11 mouse cellular contexts compared by ENCODE assay signal in the genomic region with DNA sequence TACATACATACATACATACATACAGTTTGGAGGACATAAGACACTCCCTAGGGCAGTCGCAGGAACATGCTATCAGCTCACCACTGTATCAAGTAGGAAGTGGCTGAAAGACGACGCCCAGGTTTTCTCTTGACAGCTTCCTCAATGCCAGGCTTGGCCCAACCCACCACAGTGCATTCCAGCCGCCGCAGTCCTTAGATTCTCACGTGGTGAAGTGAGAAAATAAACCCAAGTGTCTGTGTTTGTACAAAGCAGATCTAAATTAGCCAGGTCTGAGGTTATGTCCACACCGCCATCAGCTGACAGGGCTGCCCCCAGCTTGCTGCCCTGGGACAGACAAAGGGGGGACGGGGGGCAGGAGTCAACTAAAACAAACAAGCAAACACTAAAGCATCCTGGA.
DNase-seq lines count a peak whose midpoint lies in the region; ATAC-seq and TF ChIP-seq lines count a peak whose summit lies in the region.
"Had no signal": no experiment of that assay in that cellular context is flagged by ENCODE, and none has a peak within 500 bp of the region (broad histone marks: within the 10 kb centered on the region; RNA-seq: fewer than 3 reads in every experiment).

No protein-coding gene starts in this region.

- 56% methylated on average over 8 of the region's 8 CpGs for WGBS in midbrain, embryonic 11.5 days
- WGBS in midbrain, embryonic 15.5 days, result 70% methylated on average over 8 of the region's 8 CpGs
- 6% methylated on average over 8 of the region's 8 CpGs for WGBS in heart, embryonic 16.5 days
- WGBS in lung, adult 2 months, result 15% methylated on average over 8 of the region's 8 CpGs
- WGBS in stomach, postnatal 0 days, result 17% methylated on average over 8 of the region's 8 CpGs
- 67% methylated on average over 8 of the region's 8 CpGs for WGBS in forebrain, embryonic 15.5 days

- H3K4me1 ChIP-seq in midbrain, embryonic 11.5 days (ENCODE audit: control insufficient read depth, insufficient read depth, low read length), result no peaks in the 10 kb centered on the region
- no peaks in the 10 kb centered on the region for H3K4me1 ChIP-seq in midbrain, embryonic 15.5 days
- H3K4me1 ChIP-seq in heart, embryonic 16.5 days (ENCODE audit: control insufficient read depth, insufficient read depth, low read length), result peaks cover 11% of the 10 kb centered on the region
- no peaks in the 10 kb centered on the region for H3K4me1 ChIP-seq in lung, adult 2 months (ENCODE audit: control insufficient read depth, insufficient read depth, low read length)
- H3K4me1 ChIP-seq in stomach, postnatal 0 days (replicated peaks; ENCODE audit: control insufficient read depth, insufficient read depth), result no peaks in the 10 kb centered on the region
- H3K4me1 ChIP-seq in forebrain, embryonic 15.5 days, result no peaks in the 10 kb centered on the region

- H3K9me3 ChIP-seq in midbrain, embryonic 11.5 days (ENCODE audit: control insufficient read depth, low read length), result no peaks in the 10 kb centered on the region
- no peaks in the 10 kb centered on the region for H3K9me3 ChIP-seq in midbrain, embryonic 15.5 days
- no peaks in the 10 kb centered on the region for H3K9me3 ChIP-seq in heart, embryonic 16.5 days (replicated peaks; ENCODE audit: control insufficient read depth, low read length)
- H3K9me3 ChIP-seq in stomach, postnatal 0 days (ENCODE audit: control insufficient read depth, low read length), result no peaks in the 10 kb centered on the region
- H3K9me3 ChIP-seq in forebrain, embryonic 15.5 days, result no peaks in the 10 kb centered on the region

- no peaks in the 10 kb centered on the region for H3K27me3 ChIP-seq in midbrain, embryonic 11.5 days (ENCODE audit: control insufficient read depth, insufficient read depth, low read length)
- no peaks in the 10 kb centered on the region for H3K27me3 ChIP-seq in midbrain, embryonic 15.5 days (replicated peaks)
- H3K27me3 ChIP-seq in heart, embryonic 16.5 days (ENCODE audit: control insufficient read depth, insufficient read depth, low read length), result no peaks in the 10 kb centered on the region
- no peaks in the 10 kb centered on the region for H3K27me3 ChIP-seq in stomach, postnatal 0 days (ENCODE audit: control insufficient read depth, insufficient read depth, low read length)
- no peaks in the 10 kb centered on the region for H3K27me3 ChIP-seq in forebrain, embryonic 15.5 days
- H3K27me3 ChIP-seq: Patski had no signal

- no peak overlapping the region for H3K27ac ChIP-seq in midbrain, embryonic 11.5 days (ENCODE audit: low read depth, low read length)
- no peak overlapping the region for H3K27ac ChIP-seq in midbrain, embryonic 15.5 days
- H3K27ac ChIP-seq in heart, embryonic 16.5 days (ENCODE audit: low read length), result peak overlapping the region; percentile 17
- no peak overlapping the region for H3K27ac ChIP-seq in stomach, postnatal 0 days (replicated peaks)
- H3K27ac ChIP-seq in forebrain, embryonic 15.5 days (replicated peaks), result no peak overlapping the region

- no peaks in the 10 kb centered on the region for H3K36me3 ChIP-seq in midbrain, embryonic 11.5 days (ENCODE audit: control insufficient read depth, insufficient read depth, low read length)
- H3K36me3 ChIP-seq in midbrain, embryonic 15.5 days (replicated peaks), result no peaks in the 10 kb centered on the region
- no peaks in the 10 kb centered on the region for H3K36me3 ChIP-seq in heart, embryonic 16.5 days (ENCODE audit: control insufficient read depth, insufficient read depth)
- H3K36me3 ChIP-seq in stomach, postnatal 0 days (ENCODE audit: control insufficient read depth, insufficient read depth, low read length), result no peaks in the 10 kb centered on the region
- H3K36me3 ChIP-seq in forebrain, embryonic 15.5 days, result no peaks in the 10 kb centered on the region

- no peak overlapping the region for H3K4me3 ChIP-seq in midbrain, embryonic 11.5 days (ENCODE audit: low read depth, low read length)
- no peak overlapping the region for H3K4me3 ChIP-seq in midbrain, embryonic 15.5 days
- no peak overlapping the region for H3K4me3 ChIP-seq in heart, embryonic 16.5 days (ENCODE audit: low read length)
- H3K4me3 ChIP-seq in lung, adult 2 months (replicated peaks; ENCODE audit: extremely low read depth, low read depth, low read length), result no peak overlapping the region
- H3K4me3 ChIP-seq in stomach, postnatal 0 days (ENCODE audit: low read depth, low read length), result no peak overlapping the region
- H3K4me3 ChIP-seq in forebrain, embryonic 15.5 days, result no peak overlapping the region

- DNase-seq in midbrain, embryonic 11.5 days (ENCODE audit: low spot score, missing footprints), result no peak
- DNase-seq in lung, adult 2 months, result peak; percentile 12
- DNase-seq in stomach, postnatal 0 days (ENCODE audit: low spot score), result peak; percentile 78
- DNase-seq in MN1 (ENCODE audit: low spot score), result no peak
- DNase-seq in layer of hippocampus, adult 9-10 months (ENCODE audit: low spot score), result no peak
- DNase-seq: cerebellum, adult 11 months; thymus, adult 2 months had no signal

- no peak overlapping the region for H3K9ac ChIP-seq in midbrain, embryonic 11.5 days (ENCODE audit: low read length)
- no peak overlapping the region for H3K9ac ChIP-seq in midbrain, embryonic 15.5 days
- H3K9ac ChIP-seq in heart, embryonic 16.5 days (ENCODE audit: low read length), result no peak overlapping the region
- H3K9ac ChIP-seq in stomach, postnatal 0 days (ENCODE audit: low read length), result no peak overlapping the region
- no peak overlapping the region for H3K9ac ChIP-seq in forebrain, embryonic 15.5 days (replicated peaks)

- TF ChIP-seq POLR2A in lung, adult 2 months (IDR thresholded peaks at IDR 0.05; ENCODE audit: borderline replicate concordance, extremely low read depth, low read depth, low read length), result no peak

- peak; percentile 42; the same call in 1 of the 2 replicates for ATAC-seq in midbrain, embryonic 11.5 days (ENCODE audit: low FRiP score)
- no peak for ATAC-seq in midbrain, embryonic 15.5 days (replicated peaks)
- ATAC-seq in heart, embryonic 16.5 days (replicated peaks; ENCODE audit: extremely low read depth, insufficient read depth, low FRiP score), result peak; percentile 69; the same call in 1 of the 2 replicates
- peak; percentile 94 for ATAC-seq in stomach, postnatal 0 days (ENCODE audit: low FRiP score, low TSS enrichment)
- no peak for ATAC-seq in forebrain, embryonic 15.5 days (replicated peaks)
- ATAC-seq: Patski had no signal

- TF ChIP-seq EP300 in stomach, postnatal 0 days (optimal IDR thresholded peaks at IDR 0.05), result no peak

- H3K4me2 ChIP-seq in midbrain, embryonic 11.5 days, result no peak overlapping the region
- H3K4me2 ChIP-seq in midbrain, embryonic 15.5 days, result no peak overlapping the region
- peak overlapping the region; percentile 24; the same call in 1 of the 2 replicates for H3K4me2 ChIP-seq in heart, embryonic 16.5 days (ENCODE audit: low read depth, low read length)
- 0 out of 2 replicates have a peak overlapping the region, but pooled peaks have one; percentile 5 for H3K4me2 ChIP-seq in stomach, postnatal 0 days (replicated peaks; ENCODE audit: low read depth)
- no peak overlapping the region for H3K4me2 ChIP-seq in forebrain, embryonic 15.5 days (replicated peaks)

- no peak for TF ChIP-seq CTCF in lung, adult 2 months (IDR thresholded peaks at IDR 0.05; ENCODE audit: insufficient read depth, low read length)
- no peak for TF ChIP-seq CTCF in stomach, postnatal 0 days (IDR thresholded peaks at IDR 0.05; ENCODE audit: low read depth)

Comparison
In these comparisons a context has a peak if more than half of its experiments do, and no peak if none do; other contexts are left out.
1. ATAC-seq: peak in midbrain, embryonic 11.5 days (single experiment), heart, embryonic 16.5 days (single experiment) and stomach, postnatal 0 days (single experiment); none in midbrain, embryonic 15.5 days (single experiment) and forebrain, embryonic 15.5 days (single experiment).
2. DNase-seq: peak in lung, adult 2 months (single experiment) and stomach, postnatal 0 days (single experiment); none in midbrain, embryonic 11.5 days (single experiment), MN1 (single experiment) and layer of hippocampus, adult 9-10 months (single experiment).
3. H3K4me2 ChIP-seq: peak in heart, embryonic 16.5 days (single experiment) and stomach, postnatal 0 days (single experiment); none in midbrain, embryonic 11.5 days (single experiment), midbrain, embryonic 15.5 days (single experiment) and forebrain, embryonic 15.5 days (single experiment).